Mouse (Mus musculus): ENCODE measurements around the gene Smndc1.

The Smndc1 gene

GRCm38 (mm10) chr19:53354271-53355000 lies 35.9 kb downstream of the Smndc1 start:
- in situ Hi-C loops (cut with MboI, MseI) = no loop called here

GRCm38 (mm10) chr19:53353864-53354263 lies 36.5 kb downstream of the Smndc1 start:
- in situ Hi-C loops (cut with MboI, MseI) = no loop called here

- in situ Hi-C loops (cut with MboI, MseI) = no loop called here
Measured at GRCm38 (mm10) chr19:53345766-53346165, 44.6 kb downstream of the Smndc1 start.

GRCm38 (mm10) chr19:53344062-53344461 lies 46.3 kb downstream of the Smndc1 start:
- in situ Hi-C loops (cut with MboI, MseI) = loop anchor here (5.0 kb wide), 1 partner anchor 33 kb away; no protein-coding TSS in a partner anchor

- in situ Hi-C loops (cut with MboI, MseI) = loop anchor here (5.0 kb wide), 1 partner anchor 34 kb away; no protein-coding TSS in a partner anchor
Measured at GRCm38 (mm10) chr19:53343174-53343881, 47.0 kb downstream of the Smndc1 start.

- in situ Hi-C loops (cut with MboI, MseI) = loop anchor here (5.0 kb wide), 1 partner anchor 37 kb away; no protein-coding TSS in a partner anchor
Measured at GRCm38 (mm10) chr19:53340423-53340822, 50.0 kb downstream of the Smndc1 start.

GRCm38 (mm10) chr19:53335241-53335640 lies 55.1 kb downstream of the Smndc1 start:
- in situ Hi-C loops (cut with MboI, MseI) = no loop called here

- in situ Hi-C loops (cut with MboI, MseI) = no loop called here
Measured at GRCm38 (mm10) chr19:53333730-53334129, 56.6 kb downstream of the Smndc1 start.

- in situ Hi-C loops (cut with MboI, MseI) = no loop called here
Measured at GRCm38 (mm10) chr19:53331882-53332500, 58.4 kb downstream of the Smndc1 start.

- in situ Hi-C loops (cut with MboI, MseI) = no loop called here
Measured at GRCm38 (mm10) chr19:53329992-53330381, 60.4 kb downstream of the Smndc1 start.

Data from T-helper 1 cell (primary cell).